Mouse (Mus musculus): ENCODE data around the gene Dcps.

Dcps gene

GRCm38 (mm10) chr9:35108916-35109315 lies 66.9 kb downstream of the Dcps start:
- peak; percentile 39 for DNase-seq (ENCODE audit: low spot score)

- DNase-seq (ENCODE audit: low spot score) = no peak
Observed at GRCm38 (mm10) chr9:35108066-35108465, 67.8 kb downstream of the Dcps start.

- DNase-seq (ENCODE audit: low spot score) = no peak
Observed at GRCm38 (mm10) chr9:35107396-35107795, 68.5 kb downstream of the Dcps start.

- DNase-seq (ENCODE audit: low spot score) = no peak
Observed at GRCm38 (mm10) chr9:35105884-35106880, 69.7 kb downstream of the Dcps start.

- no peak for DNase-seq (ENCODE audit: low spot score)
Observed at GRCm38 (mm10) chr9:35105438-35105837, 70.4 kb downstream of the Dcps start.

GRCm38 (mm10) chr9:35104711-35105110 lies 71.2 kb downstream of the Dcps start:
- no peak for DNase-seq (ENCODE audit: low spot score)

GRCm38 (mm10) chr9:35098762-35099161 lies 77.1 kb downstream of the Dcps start:
- no peak for DNase-seq (ENCODE audit: low spot score)

GRCm38 (mm10) chr9:35097901-35098300 lies 78.0 kb downstream of the Dcps start:
- DNase-seq (ENCODE audit: low spot score) = no peak

- DNase-seq (ENCODE audit: low spot score) = no peak
Observed at GRCm38 (mm10) chr9:35095726-35096125, 80.1 kb downstream of the Dcps start.

GRCm38 (mm10) chr9:35093350-35093749 lies 82.5 kb downstream of the Dcps start:
- no peak for DNase-seq (ENCODE audit: low spot score)

- DNase-seq (ENCODE audit: low spot score) = no peak
Observed at GRCm38 (mm10) chr9:35092904-35093303, 83.0 kb downstream of the Dcps start.
